ENCODE assay signal across 8 mouse cellular contexts in the genomic region with DNA sequence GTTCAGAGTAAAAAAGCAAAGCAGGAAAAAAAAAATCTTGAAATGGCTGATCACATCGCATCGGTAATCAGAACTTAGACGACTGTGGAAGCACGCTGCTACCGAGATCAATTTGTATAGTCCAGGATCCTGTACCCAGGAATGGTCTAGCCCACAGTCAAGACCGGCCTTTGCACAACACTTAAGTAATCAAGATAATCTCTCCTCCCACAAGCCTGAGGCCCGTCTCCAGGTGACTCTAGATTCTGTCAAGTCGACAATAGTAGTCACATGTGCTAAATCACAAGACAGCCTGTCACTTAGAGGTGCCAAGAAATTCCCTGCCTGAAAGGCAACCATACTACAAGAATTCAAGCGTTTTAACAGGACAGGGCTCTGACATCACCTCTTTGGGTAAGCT. TPM values are rescaled to one million over a fixed set of nuclear protein-coding genes. Genes with fewer than 3 reads are reported as not detected.
DNase-seq lines count a peak whose midpoint lies in the region; ATAC-seq lines count a peak whose summit lies in the region.

A gene (minus strand): TSS at position 159 of the 400 bp plus-strand sequence.

- DNase-seq in kidney, adult 9 months: no peak
- DNase-seq in cerebellum, adult 9-11 months: peak; percentile 67
- no peak for DNase-seq in natural killer cell, adult 2 months (ENCODE audit: low spot score in 2 of 2)

- no peak within 1 kb of the TSS for H3K27ac ChIP-seq in kidney, embryonic 15.5 days
- peak within 1 kb of the TSS; percentile 90 for H3K27ac ChIP-seq in hindbrain, embryonic 13.5 days
- H3K27ac ChIP-seq in liver, embryonic 16.5 days (ENCODE audit: low read length): no peak within 1 kb of the TSS

- 45% methylated on average over 9 of the region's 9 CpGs for WGBS in kidney, embryonic 15.5 days
- 54% methylated on average over 9 of the region's 9 CpGs for WGBS in hindbrain, embryonic 13.5 days
- 34% methylated on average over 9 of the region's 9 CpGs for WGBS in liver, embryonic 16.5 days (ENCODE audit: insufficient replicate concordance)

- H3K36me3 ChIP-seq in kidney, embryonic 15.5 days: no peaks in the 10 kb centered on the region
- no peaks in the 10 kb centered on the region for H3K36me3 ChIP-seq in hindbrain, embryonic 13.5 days
- no peaks in the 10 kb centered on the region for H3K36me3 ChIP-seq in liver, embryonic 16.5 days (ENCODE audit: control insufficient read depth, insufficient read depth)

- peak within 1 kb of the TSS; percentile 44 for H3K9ac ChIP-seq in kidney, embryonic 15.5 days
- H3K9ac ChIP-seq in hindbrain, embryonic 13.5 days: peak within 1 kb of the TSS; percentile 81
- no peak within 1 kb of the TSS for H3K9ac ChIP-seq in liver, embryonic 16.5 days (ENCODE audit: low read depth, low read length)

- peaks cover 8% of the 10 kb centered on the region for H3K4me1 ChIP-seq in kidney, embryonic 15.5 days
- H3K4me1 ChIP-seq in hindbrain, embryonic 13.5 days (replicated peaks): peaks cover 22% of the 10 kb centered on the region
- H3K4me1 ChIP-seq in liver, embryonic 16.5 days (ENCODE audit: control insufficient read depth, low read depth, low read length): no peaks in the 10 kb centered on the region

- H3K27me3 ChIP-seq in kidney, embryonic 15.5 days: peaks cover 41% of the 10 kb centered on the region
- peaks cover 25% of the 10 kb centered on the region; the same call in 1 of the 2 replicates for H3K27me3 ChIP-seq in hindbrain, embryonic 13.5 days
- peaks cover 8% of the 10 kb centered on the region for H3K27me3 ChIP-seq in liver, embryonic 16.5 days (ENCODE audit: control insufficient read depth, insufficient read depth, low read depth, low read length)

- no peak for ATAC-seq in kidney, embryonic 15.5 days (replicated peaks; ENCODE audit: low FRiP score)
- ATAC-seq in hindbrain, embryonic 13.5 days (ENCODE audit: low FRiP score): no peak
- no peak for ATAC-seq in liver, embryonic 16.5 days (ENCODE audit: low read depth)
- ATAC-seq in granulocyte monocyte progenitor cell, adult 5-6 weeks (replicated peaks; ENCODE audit: poor library complexity, severe bottlenecking): no peak; the same call in 1 of the 2 replicates
- ATAC-seq in activated CD4-positive, CD25-positive, alpha-beta regulatory T cell, adult 4 months: no peak

- peak within 1 kb of the TSS; percentile 50 for H3K4me3 ChIP-seq in kidney, embryonic 15.5 days (replicated peaks)
- H3K4me3 ChIP-seq in hindbrain, embryonic 13.5 days: peak within 1 kb of the TSS; percentile 55
- peak within 1 kb of the TSS; percentile 23 for H3K4me3 ChIP-seq in liver, embryonic 16.5 days (ENCODE audit: low read depth, low read length)

- peak within 1 kb of the TSS; percentile 98 for H3K4me2 ChIP-seq in kidney, embryonic 15.5 days
- peak within 1 kb of the TSS; percentile 87 for H3K4me2 ChIP-seq in hindbrain, embryonic 13.5 days
- peak within 1 kb of the TSS; percentile 47 for H3K4me2 ChIP-seq in liver, embryonic 16.5 days (ENCODE audit: low read depth, low read length)

- H3K9me3 ChIP-seq in kidney, embryonic 15.5 days (replicated peaks): no peaks in the 10 kb centered on the region
- H3K9me3 ChIP-seq in hindbrain, embryonic 13.5 days: no peaks in the 10 kb centered on the region
- H3K9me3 ChIP-seq in liver, embryonic 16.5 days (replicated peaks; ENCODE audit: control insufficient read depth, low read length): no peaks in the 10 kb centered on the region

RNA-seq across cellular contexts. Expression of the gene that starts here (rescaled TPM):
- 0.17 and 0.40 TPM in 2 replicates for polyA plus RNA-seq in kidney, embryonic 15.5 days (2015; fragmentation: Nextera tagmentation; extraction: Ambion mirVana)
- polyA plus RNA-seq in hindbrain, embryonic 13.5 days (2015; fragmentation: Nextera tagmentation; extraction: Ambion mirVana): 2.5 and 2.9 TPM in 2 replicates
- polyA plus RNA-seq in liver, embryonic 16.5 days (2015; fragmentation: Nextera tagmentation; extraction: Ambion mirVana): 0.07 and 0.11 TPM in 2 replicates
- total RNA-seq in granulocyte monocyte progenitor cell, adult 5-6 weeks (2014; fragmentation: Nextera tagmentation): 1.4 and 3.8 TPM in 2 replicates
- 2.7 and 4.5 TPM in 2 replicates for total RNA-seq in granulocyte monocyte progenitor cell, adult 5-6 weeks (2017)
- not detected for polyA plus RNA-seq in activated CD4-positive, CD25-positive, alpha-beta regulatory T cell, adult 4 months (2017; shearing (Covaris generic))

Comparison
In these comparisons a context has a peak if more than half of its experiments do, and no peak if none do; other contexts are left out.
1. H3K4me2 ChIP-seq: peak in every context shown above with its lines; median percentile 98 in kidney, embryonic 15.5 days; 87 in hindbrain, embryonic 13.5 days; 47 in liver, embryonic 16.5 days.